In genomic region chr4:121039331-121040115, GRCm38 (mm10) we compare ENCODE assay signal across 9 mouse cellular contexts. TPM values are rescaled to one million over a fixed set of nuclear protein-coding genes. Genes with fewer than 3 reads are reported as not detected.
DNase-seq lines count a peak whose midpoint lies in the region; ATAC-seq lines count a peak whose summit lies in the region.
"Had no signal": no experiment of that assay in that cellular context is flagged by ENCODE, and none has a peak within 500 bp of the region (broad histone marks: within the 10 kb centered on the region; RNA-seq: fewer than 3 reads in every experiment).

TSS of gene Col9a2 (plus strand) at chr4:121039385.

- peak within 1 kb of the TSS; percentile 65 for H3K4me3 ChIP-seq in heart, embryonic 10.5 days
- H3K4me3 ChIP-seq in forebrain, embryonic 11.5 days (ENCODE audit: low read depth, low read length) = peak within 1 kb of the TSS; percentile 32
- peak within 1 kb of the TSS; percentile 53 for H3K4me3 ChIP-seq in limb, embryonic 10.5 days
- peak within 1 kb of the TSS; percentile 46 for H3K4me3 ChIP-seq in neural tube, embryonic 15.5 days (replicated peaks)

- WGBS in heart, embryonic 10.5 days = 3% methylated on average over 46 of the region's 46 CpGs
- WGBS in forebrain, embryonic 11.5 days = 3% methylated on average over 46 of the region's 46 CpGs
- WGBS in limb, embryonic 10.5 days = 3% methylated on average over 46 of the region's 46 CpGs
- 3% methylated on average over 45 of the region's 46 CpGs for WGBS in neural tube, embryonic 15.5 days

- 0 out of 2 replicates have a peak, but pooled peaks have one; percentile 22 for ATAC-seq in forebrain, embryonic 11.5 days (replicated peaks; ENCODE audit: low FRiP score)
- ATAC-seq in neural tube, embryonic 15.5 days (ENCODE audit: low FRiP score) = peak; percentile 32; the same call in 1 of the 2 replicates
- ATAC-seq: Patski had no signal

- no peaks in the 10 kb centered on the region for H3K9me3 ChIP-seq in heart, embryonic 10.5 days
- H3K9me3 ChIP-seq in forebrain, embryonic 11.5 days (ENCODE audit: control insufficient read depth, low read length) = no peaks in the 10 kb centered on the region
- no peaks in the 10 kb centered on the region for H3K9me3 ChIP-seq in limb, embryonic 10.5 days (replicated peaks)
- no peaks in the 10 kb centered on the region for H3K9me3 ChIP-seq in neural tube, embryonic 15.5 days (replicated peaks)

- DNase-seq in heart, embryonic 10.5 days (ENCODE audit: low spot score) = no peak
- DNase-seq in heart, adult 9 months (ENCODE audit: low spot score in 2 of 2) = no peak
- DNase-seq in ZHBTc4 (ENCODE audit: low read depth, low spot score) = peak; percentile 39
- peak; percentile 69 for DNase-seq in forebrain, embryonic 11.5 days (ENCODE audit: low spot score)
- DNase-seq in limb, embryonic 10.5 days (ENCODE audit: low spot score) = peak; percentile 58
- DNase-seq in layer of hippocampus, adult 8-10 months (ENCODE audit: low spot score in 2 of 2) = no peak
- DNase-seq in right cerebral cortex, adult 2 months (ENCODE audit: low spot score in 2 of 2) = no peak

- peaks cover 27% of the 10 kb centered on the region for H3K4me1 ChIP-seq in heart, embryonic 10.5 days
- H3K4me1 ChIP-seq in forebrain, embryonic 11.5 days (replicated peaks; ENCODE audit: control insufficient read depth, insufficient read depth, low read length) = peaks cover 10% of the 10 kb centered on the region
- H3K4me1 ChIP-seq in limb, embryonic 10.5 days = peaks cover 32% of the 10 kb centered on the region
- H3K4me1 ChIP-seq in neural tube, embryonic 15.5 days = peaks cover 31% of the 10 kb centered on the region

- H3K36me3 ChIP-seq in heart, embryonic 10.5 days = no peaks in the 10 kb centered on the region
- H3K36me3 ChIP-seq in forebrain, embryonic 11.5 days (ENCODE audit: control insufficient read depth, insufficient read depth, low read length) = no peaks in the 10 kb centered on the region
- no peaks in the 10 kb centered on the region for H3K36me3 ChIP-seq in limb, embryonic 10.5 days
- H3K36me3 ChIP-seq in neural tube, embryonic 15.5 days = no peaks in the 10 kb centered on the region

- peaks cover 33% of the 10 kb centered on the region for H3K27me3 ChIP-seq in heart, embryonic 10.5 days (ENCODE audit: insufficient read depth, poor library complexity, severe bottlenecking)
- H3K27me3 ChIP-seq in forebrain, embryonic 11.5 days (ENCODE audit: control insufficient read depth, insufficient read depth, low read length) = peaks cover 18% of the 10 kb centered on the region
- H3K27me3 ChIP-seq in limb, embryonic 10.5 days (ENCODE audit: low read depth, poor library complexity, severe bottlenecking) = peaks cover 39% of the 10 kb centered on the region
- peaks cover 12% of the 10 kb centered on the region; the same call in 1 of the 2 replicates for H3K27me3 ChIP-seq in neural tube, embryonic 15.5 days (replicated peaks)

- H3K4me2 ChIP-seq in forebrain, embryonic 11.5 days (ENCODE audit: low read depth, low read length, severe bottlenecking) = peak within 1 kb of the TSS; percentile 60
- peak within 1 kb of the TSS; percentile 79 for H3K4me2 ChIP-seq in neural tube, embryonic 15.5 days

- H3K27ac ChIP-seq in heart, embryonic 10.5 days = peak within 1 kb of the TSS; percentile 67
- H3K27ac ChIP-seq in forebrain, embryonic 11.5 days (ENCODE audit: low read depth, low read length) = no peak within 1 kb of the TSS
- H3K27ac ChIP-seq in limb, embryonic 10.5 days = peak within 1 kb of the TSS; percentile 67; the same call in 1 of the 2 replicates
- H3K27ac ChIP-seq in neural tube, embryonic 15.5 days (replicated peaks) = peak within 1 kb of the TSS; percentile 71; the same call in 1 of the 2 replicates

- H3K9ac ChIP-seq in forebrain, embryonic 11.5 days (ENCODE audit: low read length) = peak within 1 kb of the TSS; percentile 50
- H3K9ac ChIP-seq in neural tube, embryonic 15.5 days (replicated peaks) = peak within 1 kb of the TSS; percentile 55

RNA-seq across cellular contexts. Expression of gene Col9a2, which starts in this region (rescaled TPM):
- 3.3 and 6.4 TPM in 2 replicates for polyA plus RNA-seq in heart, embryonic 10.5 days (2016; fragmentation: Nextera tagmentation; extraction: Ambion mirVana)
- polyA plus RNA-seq in forebrain, embryonic 11.5 days (2014; fragmentation: Nextera tagmentation; extraction: Ambion mirVana) = 3.4 and 3.5 TPM in 2 replicates
- 1.1 and 9.1 TPM in 2 replicates for polyA plus RNA-seq in limb, embryonic 10.5 days (2016; fragmentation: Nextera tagmentation; extraction: Ambion mirVana)
- 21.5 and 36.1 TPM in 2 replicates for polyA plus RNA-seq in neural tube, embryonic 15.5 days (2015; fragmentation: Nextera tagmentation; extraction: Ambion mirVana)
- total RNA-seq in layer of hippocampus, adult 8-10 months (2022) = 1 to 10 TPM; 4.1 to 5.7 (median 5.0) TPM

Comparison
In these comparisons a context has a peak if more than half of its experiments do, and no peak if none do; other contexts are left out.
1. DNase-seq: peak in ZHBTc4 (single experiment), forebrain, embryonic 11.5 days (single experiment) and limb, embryonic 10.5 days (single experiment); none in heart, embryonic 10.5 days (single experiment), heart, adult 9 months (0 of 2), layer of hippocampus, adult 8-10 months (0 of 2) and right cerebral cortex, adult 2 months (0 of 2).
2. Peak in every context shown above with its lines, with median percentiles within 50 percentile points of each other: H3K4me3 ChIP-seq.